Mouse (Mus musculus): ENCODE data around the gene Svop. TPM values are rescaled to one million over a fixed set of nuclear protein-coding genes. Genes with fewer than 3 reads are reported as not detected.

The Svop gene
- total RNA-seq, 2 experiments from 2014 or later, result 0.20 TPM; not detected in 1

DNA sequence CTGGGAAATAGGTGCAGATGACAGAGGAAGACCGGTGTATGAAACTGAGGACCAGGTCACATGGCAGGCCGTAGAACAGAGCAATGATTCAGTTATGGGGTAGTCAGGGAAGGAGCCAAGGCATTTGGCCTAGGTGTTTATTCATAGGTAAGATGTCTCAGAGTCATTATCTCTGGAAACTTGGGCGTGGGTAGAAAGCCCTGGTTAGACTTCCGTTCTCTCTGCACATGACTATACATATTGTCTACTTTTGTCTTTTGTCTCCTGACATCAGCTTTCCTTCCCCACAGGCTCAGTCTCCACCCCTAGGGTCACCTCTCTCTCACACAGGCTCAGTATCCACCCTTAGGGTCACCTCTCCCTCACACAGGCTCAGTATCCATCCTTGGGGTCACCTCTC, 47.6 kb downstream of the Svop start:
- no peak for DNase-seq

DNA sequence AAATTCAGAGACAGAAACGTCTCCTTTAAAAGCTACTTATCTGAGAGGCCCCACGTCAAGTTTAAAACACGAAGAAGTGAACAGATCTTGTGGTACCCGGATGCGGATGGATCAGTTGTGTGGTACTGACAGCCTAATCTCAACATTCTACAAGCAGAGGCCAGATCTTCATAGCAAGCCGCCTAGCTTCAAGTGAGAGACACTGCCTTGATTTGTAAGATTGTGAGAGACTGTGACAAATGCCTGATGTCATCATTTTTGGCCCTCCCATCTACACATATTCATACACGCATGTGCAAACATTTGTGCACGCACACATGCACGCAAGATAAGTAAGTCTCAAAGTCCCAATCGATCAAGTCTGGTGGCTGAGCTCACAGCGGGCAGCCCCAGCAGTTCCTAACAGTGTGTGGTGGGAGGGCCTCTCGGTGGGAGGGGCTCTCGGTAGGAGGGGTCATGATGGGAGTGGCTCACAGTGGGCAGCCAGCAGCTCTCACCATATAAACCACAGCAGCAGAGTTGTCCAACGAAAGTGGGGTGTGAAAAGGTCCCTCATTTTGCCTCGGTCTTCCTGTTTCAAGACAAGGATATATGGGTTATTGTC, 49.9 kb downstream of the Svop start:
- peak; percentile 48 for DNase-seq

DNA sequence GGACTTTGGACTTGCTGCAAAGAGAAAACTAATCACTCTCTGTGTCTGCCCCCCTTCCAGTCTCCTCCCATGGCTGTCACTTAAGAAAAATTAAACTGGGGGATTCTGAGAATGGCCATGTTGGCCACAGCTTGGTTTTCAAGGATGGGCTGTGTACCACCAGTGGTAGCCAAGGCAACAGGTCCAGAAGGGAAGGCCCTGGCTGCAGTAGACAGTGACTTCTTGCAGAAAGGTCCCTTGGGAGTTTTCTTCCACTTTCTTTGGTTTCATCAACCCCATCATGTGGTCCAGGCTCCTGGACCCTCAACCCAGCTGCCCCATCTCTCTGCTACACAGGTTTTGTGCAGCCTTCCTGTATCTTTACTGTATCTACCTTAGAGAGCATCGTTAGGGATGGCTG, 50.5 kb downstream of the Svop start:
- DNase-seq, result no peak

DNA sequence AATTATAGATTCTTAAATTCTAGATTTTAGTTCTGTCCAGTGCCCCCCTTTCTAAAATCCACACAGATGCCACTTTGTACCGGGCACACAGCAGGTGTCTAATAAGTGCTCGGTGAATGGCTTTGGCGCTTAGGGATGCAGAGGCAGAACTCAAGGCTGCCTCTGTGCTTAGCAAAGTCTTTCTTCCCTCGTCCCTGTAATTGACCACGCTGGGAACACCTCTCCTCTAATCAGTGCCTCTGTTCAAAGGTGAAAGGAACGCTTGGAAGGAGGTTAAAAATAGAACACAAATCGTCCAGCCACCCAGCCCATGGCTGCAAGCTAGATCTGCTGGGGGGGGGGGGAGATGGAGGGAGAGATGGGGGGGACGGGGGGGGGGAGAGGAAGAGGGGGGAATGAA, 50.9 kb downstream of the Svop start:
- DNase-seq, result no peak

DNA sequence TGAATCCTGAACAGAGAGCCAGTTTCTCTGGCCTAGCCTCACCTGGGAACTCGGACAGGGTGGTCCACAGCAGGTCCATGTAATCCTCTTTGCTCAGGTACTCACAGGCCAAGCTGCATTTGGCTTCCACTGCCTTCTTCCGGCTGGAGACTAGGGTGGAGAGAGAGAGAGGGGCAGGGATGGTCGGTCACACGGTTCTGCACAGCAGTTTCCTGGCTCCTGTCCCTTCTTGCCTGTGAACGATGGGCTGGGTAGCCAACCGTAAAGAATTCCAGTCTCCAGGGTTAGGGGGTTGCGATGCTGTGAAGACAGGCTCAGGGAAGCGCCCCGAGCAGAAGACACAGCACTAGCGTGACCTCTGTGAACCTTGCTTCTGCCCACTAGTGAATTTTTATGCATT, 56.3 kb downstream of the Svop start:
- DNase-seq, result no peak

DNA sequence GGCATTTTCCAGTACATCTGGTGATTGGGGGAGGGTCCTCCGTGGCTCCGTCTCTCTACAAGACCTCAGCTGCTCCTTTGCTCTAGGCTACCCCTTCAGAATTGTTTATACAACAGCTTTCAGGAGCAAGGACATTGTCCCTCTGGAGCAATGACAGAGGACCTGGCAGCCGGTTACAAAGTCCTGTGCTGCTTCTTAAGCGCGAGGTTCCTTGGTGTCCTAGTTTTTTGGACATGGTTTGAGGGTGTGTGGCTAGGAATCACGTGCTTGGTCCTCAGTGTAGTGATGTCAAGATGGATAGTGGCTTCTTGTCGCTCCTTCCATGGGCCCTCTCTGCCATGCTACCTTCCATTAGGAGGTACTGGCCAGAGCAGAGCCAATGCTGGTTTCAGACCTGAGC, 57.0 kb downstream of the Svop start:
- no peak for DNase-seq

GRCm38 (mm10) chr5:114032161-114032763, 59.1 kb downstream of the Svop start:
- no peak for DNase-seq

- no peak for DNase-seq
Observed at GRCm38 (mm10) chr5:114030652-114031051, 60.7 kb downstream of the Svop start.

- DNase-seq, result no peak
Observed at GRCm38 (mm10) chr5:114028111-114028510, 63.3 kb downstream of the Svop start.

DNA sequence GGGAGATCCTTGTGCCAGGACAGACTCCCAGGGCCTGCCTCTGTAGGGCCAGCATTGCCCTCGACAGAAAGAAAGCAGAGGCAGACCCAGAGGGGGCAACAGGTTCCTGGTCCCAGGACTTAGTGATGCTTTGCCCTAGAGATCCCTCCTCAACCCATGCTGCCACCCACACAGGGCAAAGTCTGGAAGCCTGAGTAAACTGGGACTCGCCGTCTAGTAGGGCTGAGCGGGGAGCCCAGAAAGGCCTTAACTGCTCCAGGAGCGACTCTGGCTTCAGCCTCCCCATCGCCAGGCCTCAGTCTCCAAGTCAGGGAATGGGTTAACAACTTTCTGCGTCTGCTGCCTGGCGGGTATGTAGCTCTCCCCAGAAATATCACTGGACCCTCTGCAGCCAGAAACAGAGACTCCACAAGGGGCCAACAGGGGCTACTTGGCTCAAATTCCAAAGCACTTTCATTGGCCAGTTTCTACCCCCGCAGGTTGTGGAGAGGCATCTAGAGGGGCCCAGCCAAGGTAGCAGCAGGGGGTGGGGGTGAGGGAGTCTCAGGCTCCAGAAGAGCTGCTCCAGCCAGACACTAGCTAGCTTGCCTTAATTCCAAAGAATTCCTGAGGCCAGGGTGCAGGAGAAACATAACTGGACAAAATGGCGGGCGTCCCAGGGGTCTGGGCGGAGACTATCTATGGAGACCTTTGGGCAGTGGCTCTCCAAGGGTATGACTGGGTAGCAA, 64.0 kb downstream of the Svop start:
- DNase-seq, result no peak

DNA sequence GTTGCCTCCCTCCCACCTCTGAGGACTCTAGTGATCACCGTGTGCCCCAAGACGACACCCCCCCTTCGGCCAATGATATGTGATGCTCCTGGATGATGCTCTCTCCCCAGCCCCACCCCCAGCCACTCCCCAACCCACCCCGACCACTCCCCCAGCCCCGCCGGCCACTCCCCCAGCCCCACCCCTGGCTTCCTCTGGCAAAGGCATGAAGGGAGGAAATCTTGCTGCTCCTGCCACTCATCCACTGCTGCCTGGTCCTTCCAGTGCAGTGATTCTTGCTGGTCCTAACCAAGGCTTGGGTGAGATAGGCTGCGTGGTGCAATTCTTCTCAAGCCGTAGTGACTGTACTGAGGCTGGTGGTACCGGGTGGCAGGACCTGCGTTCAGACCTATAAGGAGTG, 66.5 kb downstream of the Svop start:
- no peak for DNase-seq

GRCm38 (mm10) chr5:114024390-114024789, 67.0 kb downstream of the Svop start:
- no peak for DNase-seq

DNA sequence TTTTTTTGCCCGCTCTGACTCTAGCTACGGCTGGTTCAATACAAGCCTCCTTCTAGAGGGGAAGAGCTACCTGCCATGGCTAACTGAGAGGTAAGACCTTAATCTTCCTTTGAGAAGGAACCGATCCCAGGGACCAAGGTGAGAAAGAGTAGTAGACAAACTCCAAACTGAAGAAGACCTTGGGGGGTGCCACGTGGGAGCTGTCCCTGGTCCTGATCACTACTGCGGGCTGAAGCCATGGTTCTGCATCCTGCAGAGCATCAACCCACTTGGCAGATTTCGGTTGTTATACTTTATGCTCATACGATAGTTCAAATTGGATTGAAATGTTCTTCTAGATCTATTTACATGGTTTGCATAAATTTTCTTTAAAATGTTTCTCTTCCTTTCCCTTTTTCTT, 76.2 kb downstream of the Svop start:
- DNase-seq, result peak; percentile 49

DNA sequence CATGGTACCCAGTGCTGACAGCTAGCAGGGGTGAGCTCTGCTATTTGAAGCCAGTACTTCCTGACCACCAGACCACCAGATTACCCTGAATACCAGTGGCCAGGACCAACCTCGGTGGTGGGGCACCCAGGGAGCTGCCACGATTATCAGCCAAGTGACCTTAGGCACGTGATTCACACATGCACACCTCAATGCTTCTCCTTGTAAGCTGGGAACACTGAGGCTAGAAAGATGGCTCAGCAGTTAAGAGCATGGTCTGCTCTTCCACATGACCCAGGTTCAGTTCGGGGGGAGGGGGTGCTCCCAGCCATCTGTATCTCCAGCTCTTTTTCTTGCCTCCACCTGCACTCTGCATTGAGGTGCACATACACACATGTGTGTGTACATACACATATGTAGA, 82.3 kb downstream of the Svop start:
- no peak for DNase-seq

DNA sequence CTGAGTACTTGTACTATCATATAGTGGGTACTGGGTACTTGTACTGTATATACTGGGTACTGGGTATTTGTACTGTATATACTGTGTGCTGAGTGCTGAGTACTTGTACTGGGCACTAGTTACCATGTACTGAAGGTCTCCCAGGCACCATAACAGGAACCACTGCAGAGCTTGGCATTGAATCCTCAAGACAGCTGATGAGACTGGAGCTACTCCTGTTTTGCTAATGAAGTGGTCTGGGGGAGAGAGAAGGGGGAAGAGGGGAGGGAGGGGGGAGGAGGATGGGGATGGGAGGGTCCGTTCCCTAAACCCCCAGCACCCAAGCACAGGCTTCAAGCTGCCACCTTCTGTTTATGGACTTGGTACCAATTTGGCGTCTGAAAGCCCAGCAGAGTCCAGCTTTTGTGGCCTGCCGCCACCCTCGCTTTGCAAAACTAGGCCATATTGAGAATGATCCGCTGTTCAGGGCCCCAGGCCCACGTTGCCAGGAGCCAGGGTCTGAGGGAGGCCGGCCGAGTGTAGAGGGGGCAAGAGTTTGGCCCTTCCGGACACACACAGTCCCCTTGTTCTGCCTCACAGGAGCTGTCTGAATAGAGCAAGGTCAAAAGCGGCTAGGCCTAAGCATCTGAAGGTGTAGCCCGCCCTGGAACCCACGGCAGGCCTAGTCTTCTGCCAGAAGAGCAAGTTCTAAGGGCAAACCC, 83.5 kb downstream of the Svop start:
- DNase-seq, result no peak

DNA sequence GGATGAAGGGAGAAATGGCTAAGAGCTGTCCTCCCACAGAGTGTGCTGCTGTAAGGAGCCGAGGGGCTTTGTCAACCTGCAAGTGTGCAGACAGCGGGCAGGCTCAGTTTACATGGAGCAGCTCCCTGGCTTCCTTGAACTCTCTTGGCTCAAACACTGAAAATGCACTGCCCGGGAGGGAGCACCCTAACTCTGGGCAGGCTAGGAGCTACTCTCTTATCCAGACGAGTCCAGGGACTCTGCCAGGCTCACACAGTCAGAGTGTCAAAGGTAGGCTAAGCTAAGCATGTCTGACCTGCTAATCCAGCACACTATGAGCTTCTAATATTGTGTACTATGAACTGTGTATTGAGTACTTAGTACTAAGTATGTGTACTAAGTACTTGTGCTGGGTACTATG, 84.4 kb downstream of the Svop start:
- DNase-seq, result no peak

- DNase-seq, result no peak
Observed at GRCm38 (mm10) chr5:114005100-114005499, 86.3 kb downstream of the Svop start.

GRCm38 (mm10) chr5:114004573-114004972, 86.8 kb downstream of the Svop start:
- no peak for DNase-seq

DNA sequence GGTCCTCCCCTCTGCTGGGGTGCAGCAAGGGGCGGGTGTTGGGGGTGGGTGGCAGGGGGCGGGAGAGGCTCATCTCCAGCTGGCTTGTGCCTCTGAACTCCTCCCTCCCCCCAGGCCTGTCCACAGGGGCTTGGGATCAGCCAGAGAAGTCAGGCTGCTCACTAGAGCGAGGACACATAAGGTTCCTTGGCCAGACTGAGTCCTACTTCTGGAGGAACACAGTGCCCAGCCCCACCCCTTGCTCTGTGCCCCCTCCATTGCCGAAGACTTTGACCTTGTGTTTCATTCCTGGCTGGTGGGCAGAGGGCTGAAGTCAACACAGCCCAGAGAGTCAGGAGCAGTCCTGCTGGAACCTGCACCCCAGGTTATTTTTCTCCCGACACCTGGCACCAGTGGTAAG, 87.8 kb downstream of the Svop start, which contains the start of gene Dao:
Dao (plus strand) TSS at position 162 of the 400 bp plus-strand sequence.
- no peak for DNase-seq

GRCm38 (mm10) chr5:113999382-113999781, 92.0 kb downstream of the Svop start:
- DNase-seq, result no peak

- DNase-seq, result no peak
Observed at GRCm38 (mm10) chr5:113996458-113996857, 94.9 kb downstream of the Svop start.

- DNase-seq, result peak; percentile 94
Observed at GRCm38 (mm10) chr5:113993487-113994465, 97.6 kb downstream of the Svop start, which contains the start of gene Ssh1. TSS of gene Ssh1 (minus strand) at chr5:113993894.
